Mouse (Mus musculus) cerebellum, adult 11 months (tissue): ENCODE data around the gene Zfp182.

Source experiments
- DNase-seq: peaks from one replicate; pipeline ENCODE4 v3.0.0; 2022

Gene Zfp182

GRCm38 (mm10) chrX:21061866-21062543 lies at the start of gene Zfp182:
TSS of gene Zfp182 (minus strand) at chrX:21062316.
- peak; percentile 67 for DNase-seq

- DNase-seq, result no peak
These were observed 27.7 kb upstream of the Zfp182 start for GRCm38 (mm10) chrX:21089867-21090239.

DNA sequence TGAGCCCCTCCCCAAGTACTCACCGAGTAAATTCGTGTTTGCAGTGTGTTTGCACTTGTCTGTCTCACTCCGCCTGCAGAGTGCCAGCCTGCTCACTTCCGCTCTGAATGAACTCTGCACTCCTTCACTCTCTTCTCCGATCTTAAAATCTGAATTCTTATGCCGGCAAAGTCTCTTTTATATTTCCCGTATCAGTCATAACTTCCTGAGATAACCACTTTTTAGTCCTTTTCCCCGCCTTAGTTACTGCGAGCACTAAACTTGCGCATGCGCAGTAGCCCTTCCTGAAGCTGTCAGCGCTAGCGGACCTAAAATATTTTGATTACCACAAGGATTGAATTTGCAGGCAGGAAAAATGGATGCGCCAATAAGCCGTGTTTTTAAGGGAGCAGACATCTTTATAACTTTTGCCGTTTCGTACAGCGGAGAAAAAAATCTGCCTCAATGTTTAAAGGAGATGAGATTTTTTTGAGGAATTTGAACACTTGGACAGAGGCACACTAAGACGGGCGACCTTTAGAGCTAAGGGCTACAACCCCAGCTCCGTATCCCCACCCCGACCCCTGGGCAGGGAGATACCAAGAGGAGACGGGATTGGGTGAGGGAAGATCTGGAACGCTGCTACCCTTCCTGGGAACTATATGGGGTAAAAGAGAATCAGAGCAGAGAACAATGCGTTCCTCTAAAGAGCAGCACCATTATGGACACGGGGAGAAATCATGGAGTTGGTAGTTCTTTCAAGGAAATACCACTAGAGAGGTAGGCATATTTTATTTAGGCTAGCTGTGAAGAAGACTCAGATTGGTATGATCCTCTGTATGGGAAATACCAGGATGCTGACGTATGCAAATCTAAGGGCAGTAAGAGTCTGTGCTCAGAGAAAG lies 27.1 kb upstream of the Zfp182 start, which contains the start of gene Zfp300:
TSS of gene Zfp300 (minus strand) at position 545 of the 884 bp plus-strand sequence.
- peak; percentile 67 for DNase-seq

DNA sequence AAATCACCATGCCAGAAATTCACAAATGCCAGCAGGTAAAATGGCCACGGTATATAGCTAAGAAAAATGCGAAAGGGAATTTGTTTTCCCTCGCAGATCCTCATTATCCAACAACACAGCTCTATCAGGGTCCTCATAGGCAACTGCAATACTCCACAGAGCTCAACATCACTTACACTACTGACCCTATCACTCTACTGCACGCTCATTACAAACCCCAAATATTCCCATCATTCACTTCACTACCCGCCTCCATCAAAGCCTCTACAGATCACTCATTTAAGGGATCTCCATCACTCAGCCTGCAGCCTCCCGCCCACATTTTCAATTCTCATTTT lies 26.5 kb upstream of the Zfp182 start:
- no peak for DNase-seq

GRCm38 (mm10) chrX:21068106-21068505 lies 6.0 kb upstream of the Zfp182 start, which contains the start of gene Spaca5:
TSS of gene Spaca5 (plus strand) at chrX:21068406.
- no peak for DNase-seq

DNA sequence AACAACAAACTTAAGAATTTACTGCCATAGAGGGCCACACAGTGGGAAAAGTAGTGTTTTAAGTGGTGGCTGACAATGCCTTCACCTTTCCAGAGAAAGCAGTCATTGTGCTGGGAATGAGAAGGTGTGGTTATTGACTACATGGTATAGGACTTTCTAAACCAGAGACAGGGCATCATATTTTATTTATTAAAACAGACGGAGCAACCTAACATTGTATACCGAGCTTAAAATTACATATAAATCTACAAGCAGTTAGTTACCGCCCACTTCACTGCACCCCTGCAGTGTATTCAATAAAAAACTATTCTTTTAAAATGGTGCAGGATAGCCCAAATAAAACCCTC lies 401 bp upstream of the Zfp182 start:
- no peak for DNase-seq

GRCm38 (mm10) chrX:21061460-21061859 lies 656 bp downstream of the Zfp182 start:
- DNase-seq, result no peak

DNA sequence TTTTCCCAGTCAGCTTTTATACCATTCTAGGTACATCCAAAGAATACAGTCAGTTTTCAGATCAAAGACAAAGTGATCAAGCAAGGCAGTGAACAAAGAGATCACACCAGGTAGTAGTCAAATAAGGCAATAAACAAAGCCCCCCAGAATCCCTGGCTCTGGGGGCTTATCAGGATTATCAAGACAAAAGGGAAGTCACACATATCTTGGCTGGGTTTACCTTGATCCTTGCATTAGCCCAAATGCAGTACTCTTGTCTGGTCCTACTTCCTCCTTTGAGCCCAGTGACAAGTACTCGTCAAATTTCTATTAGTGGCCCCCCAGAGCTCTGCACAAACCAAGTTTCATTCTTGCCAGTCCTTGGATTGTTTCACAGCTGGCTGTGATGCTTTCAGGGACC lies 81.2 kb downstream of the Zfp182 start:
- no peak for DNase-seq
